Mouse (Mus musculus): ENCODE results near the gene Irs2.

DNA sequence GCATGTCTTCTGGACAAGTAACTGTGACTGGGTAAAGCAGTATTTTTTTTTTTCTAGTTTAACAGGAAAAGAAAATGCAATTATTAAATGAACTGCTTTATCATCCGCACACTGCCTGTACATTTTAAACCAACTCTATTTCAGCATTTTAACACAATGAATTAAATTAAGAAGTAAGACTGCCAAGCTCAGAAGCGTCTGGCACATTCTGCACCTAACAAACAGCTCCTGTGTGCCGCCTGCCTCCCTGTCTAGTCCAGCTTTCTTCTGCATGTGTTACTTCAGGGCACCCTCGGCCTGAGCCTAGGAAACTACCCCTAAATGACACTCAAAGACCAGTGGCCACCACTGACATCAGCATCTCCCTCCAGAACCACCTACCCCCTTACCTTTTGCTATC lies 8.7 kb downstream of the Irs2 start:
- TF ChIP-seq POLR2A (IDR thresholded peaks at IDR 0.05; ENCODE audit: low read depth, low read length) (no peak), CTCF (IDR thresholded peaks at IDR 0.05; ENCODE audit: extremely low read depth, insufficient read length, insufficient replicate concordance, low read depth, low read length) (no peak)

Data from small intestine, adult 2 months (tissue).